Mouse (Mus musculus): ENCODE measurements around the gene Atg9a.

Gene Atg9a

DNA sequence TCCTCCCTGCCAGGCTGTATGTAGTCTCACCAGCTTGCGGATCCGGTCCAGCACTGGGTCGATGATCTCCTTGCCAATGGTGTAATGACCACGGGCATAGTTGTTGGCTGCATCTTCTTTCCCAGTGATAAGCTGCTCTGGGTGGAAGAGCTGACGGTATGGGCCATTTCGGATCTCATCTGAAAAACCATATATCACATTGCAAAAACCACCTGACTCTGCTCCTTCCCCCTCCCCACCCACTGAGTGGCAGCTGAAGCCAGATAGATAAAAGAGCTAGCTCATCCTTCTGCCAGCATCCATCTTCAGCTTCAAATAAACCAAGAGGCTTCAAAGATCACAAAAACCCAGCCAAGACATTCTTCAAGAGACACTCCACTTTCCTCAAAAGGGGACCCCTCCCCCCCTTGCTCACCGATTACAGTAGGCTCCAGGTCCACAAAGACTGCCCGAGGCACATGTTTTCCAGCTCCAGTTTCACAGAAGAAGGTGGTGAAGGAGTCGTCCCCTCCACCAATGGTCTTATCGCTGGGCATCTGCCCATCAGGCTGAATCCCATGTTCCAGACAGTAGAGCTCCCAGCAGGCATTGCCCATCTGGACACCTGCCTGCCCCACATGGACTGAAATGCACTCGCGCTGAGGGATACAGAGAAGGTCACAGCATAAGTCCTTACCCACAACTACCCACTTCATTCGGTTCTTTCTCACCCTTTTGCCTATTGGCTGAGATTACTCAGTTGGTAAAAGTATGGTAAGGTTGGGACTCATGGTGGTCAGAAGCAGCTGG, 25.0 kb upstream of the Atg9a start:
- in situ Hi-C loops (cut with MboI; ENCODE audit: unreplicated experiment in 2 of 2): no loop called here

DNA sequence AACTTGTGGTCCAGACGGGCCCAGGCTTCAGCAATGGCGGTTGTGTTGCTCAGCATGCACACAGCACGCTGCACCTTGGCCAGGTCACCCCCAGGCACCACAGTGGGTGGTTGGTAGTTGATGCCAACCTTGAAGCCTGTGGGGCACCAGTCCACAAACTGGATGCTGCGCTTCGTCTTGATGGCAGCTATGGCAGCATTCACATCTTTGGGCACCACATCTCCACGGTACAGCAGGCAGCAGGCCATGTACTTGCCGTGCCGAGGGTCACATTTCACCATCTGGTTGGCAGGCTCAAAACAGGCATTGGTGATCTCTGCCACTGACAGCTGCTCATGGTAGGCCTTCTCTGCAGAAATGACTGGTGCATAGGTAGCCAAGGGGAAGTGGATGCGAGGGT, 23.8 kb upstream of the Atg9a start:
- in situ Hi-C loops (cut with MboI; ENCODE audit: unreplicated experiment in 2 of 2): no loop called here

DNA sequence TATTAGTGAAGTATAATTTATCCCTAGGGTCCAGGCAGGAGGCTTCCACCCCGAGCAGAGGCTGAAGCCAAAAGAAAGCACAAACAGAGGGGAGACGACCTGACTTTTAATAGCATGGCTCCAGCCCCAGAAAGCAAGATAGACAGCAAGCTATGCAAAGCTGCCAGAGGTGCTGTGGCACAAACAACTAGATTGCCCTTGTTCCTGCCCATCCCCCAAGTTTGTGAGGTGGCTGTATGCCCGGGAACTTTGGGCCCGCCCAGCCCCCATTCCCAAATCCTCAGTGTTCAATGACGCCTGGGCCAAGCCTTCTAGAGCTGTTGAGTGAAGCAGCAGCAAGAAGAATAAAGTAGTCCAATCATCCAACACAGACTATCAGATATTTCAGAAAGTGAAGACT, 22.9 kb upstream of the Atg9a start:
- in situ Hi-C loops (cut with MboI; ENCODE audit: unreplicated experiment in 2 of 2): no loop called here

DNA sequence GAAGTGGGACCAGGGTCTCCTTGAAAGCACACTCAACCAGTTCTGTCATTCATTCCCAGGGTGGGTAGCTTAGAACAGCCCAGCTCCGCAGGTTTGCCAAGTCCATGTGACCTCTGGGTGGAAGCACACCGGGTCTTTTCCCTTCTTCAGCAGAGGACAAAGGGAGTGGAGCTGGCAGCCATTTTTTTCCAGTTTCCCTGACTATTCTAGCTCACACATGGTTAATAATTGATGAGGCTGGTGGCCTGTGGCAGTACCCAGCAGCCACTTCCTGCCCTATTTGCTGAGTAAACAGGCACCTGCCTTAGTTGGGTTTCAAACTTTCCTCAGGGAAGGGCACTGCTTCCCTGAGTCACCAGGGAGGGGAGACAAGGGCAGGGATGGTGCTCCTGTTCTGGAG, 22.4 kb upstream of the Atg9a start:
- in situ Hi-C loops (cut with MboI; ENCODE audit: unreplicated experiment in 2 of 2): no loop called here

DNA sequence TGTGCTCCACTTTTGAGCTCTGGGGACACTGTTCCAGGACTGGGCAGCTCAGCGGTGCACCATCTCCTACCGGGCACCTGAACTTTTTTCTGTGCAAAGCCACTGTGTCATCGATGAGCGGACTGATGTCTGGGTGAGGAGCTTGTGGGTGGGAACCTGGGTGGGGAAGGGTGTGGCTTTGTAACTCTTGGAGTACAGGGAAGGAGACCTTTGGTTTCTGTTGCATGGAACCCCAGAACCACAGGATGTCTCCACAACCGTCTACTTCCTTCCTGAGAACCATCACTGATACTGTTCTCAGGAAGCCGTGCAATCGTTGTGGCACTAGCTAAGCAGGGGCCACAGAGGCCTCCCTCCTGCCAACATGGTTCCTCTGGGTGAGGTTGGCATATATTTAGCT, 21.1 kb upstream of the Atg9a start:
- in situ Hi-C loops (cut with MboI; ENCODE audit: unreplicated experiment in 2 of 2): no loop called here

DNA sequence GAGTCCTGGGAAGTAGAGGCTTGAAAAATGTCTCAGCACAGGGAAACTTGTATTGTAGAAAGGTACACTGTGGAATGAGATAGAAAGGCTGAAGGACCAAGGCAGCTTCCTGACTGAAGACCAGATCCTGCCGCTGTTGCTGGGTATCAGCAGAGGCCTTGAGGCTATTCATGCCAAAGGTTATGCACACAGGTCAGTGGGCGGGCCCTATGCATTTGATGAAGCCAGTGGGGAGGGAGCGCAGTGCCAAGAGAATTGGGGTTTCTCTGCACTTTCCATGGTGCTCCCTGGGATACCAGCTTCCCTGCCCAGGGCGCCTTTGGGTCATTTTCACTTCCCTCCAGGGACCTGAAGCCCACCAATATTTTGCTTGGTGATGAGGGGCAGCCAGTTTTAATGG, 20.5 kb upstream of the Atg9a start:
- in situ Hi-C loops (cut with MboI; ENCODE audit: unreplicated experiment in 2 of 2): no loop called here

DNA sequence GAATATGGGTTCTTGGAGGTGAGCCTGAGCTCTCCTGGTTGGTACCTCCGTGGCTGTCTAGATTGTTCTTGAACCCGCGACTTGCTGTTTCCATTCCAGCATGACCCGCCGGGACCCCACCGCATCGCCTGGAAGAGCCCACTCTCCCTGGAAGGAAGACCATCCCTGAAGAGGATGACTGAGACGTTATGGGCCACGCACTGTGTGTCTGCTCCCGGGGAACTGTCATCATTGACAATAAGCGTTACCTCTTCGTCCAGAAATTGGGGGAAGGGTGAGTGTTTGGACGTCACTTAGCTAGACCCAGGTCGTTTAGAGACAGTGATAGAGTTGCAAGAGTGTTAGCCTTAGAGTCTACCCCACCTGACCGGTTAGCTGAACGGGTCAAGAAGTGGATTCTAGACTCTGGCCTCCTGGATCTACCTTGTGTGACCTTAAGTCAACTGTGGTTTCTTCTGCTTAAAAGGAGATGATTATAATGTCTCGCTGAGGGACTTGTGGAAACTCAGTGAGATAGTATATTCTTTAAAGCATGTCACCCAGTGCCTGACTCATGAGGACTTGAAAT, 19.2 kb upstream of the Atg9a start:
- in situ Hi-C loops (cut with MboI; ENCODE audit: unreplicated experiment in 2 of 2): no loop called here

DNA sequence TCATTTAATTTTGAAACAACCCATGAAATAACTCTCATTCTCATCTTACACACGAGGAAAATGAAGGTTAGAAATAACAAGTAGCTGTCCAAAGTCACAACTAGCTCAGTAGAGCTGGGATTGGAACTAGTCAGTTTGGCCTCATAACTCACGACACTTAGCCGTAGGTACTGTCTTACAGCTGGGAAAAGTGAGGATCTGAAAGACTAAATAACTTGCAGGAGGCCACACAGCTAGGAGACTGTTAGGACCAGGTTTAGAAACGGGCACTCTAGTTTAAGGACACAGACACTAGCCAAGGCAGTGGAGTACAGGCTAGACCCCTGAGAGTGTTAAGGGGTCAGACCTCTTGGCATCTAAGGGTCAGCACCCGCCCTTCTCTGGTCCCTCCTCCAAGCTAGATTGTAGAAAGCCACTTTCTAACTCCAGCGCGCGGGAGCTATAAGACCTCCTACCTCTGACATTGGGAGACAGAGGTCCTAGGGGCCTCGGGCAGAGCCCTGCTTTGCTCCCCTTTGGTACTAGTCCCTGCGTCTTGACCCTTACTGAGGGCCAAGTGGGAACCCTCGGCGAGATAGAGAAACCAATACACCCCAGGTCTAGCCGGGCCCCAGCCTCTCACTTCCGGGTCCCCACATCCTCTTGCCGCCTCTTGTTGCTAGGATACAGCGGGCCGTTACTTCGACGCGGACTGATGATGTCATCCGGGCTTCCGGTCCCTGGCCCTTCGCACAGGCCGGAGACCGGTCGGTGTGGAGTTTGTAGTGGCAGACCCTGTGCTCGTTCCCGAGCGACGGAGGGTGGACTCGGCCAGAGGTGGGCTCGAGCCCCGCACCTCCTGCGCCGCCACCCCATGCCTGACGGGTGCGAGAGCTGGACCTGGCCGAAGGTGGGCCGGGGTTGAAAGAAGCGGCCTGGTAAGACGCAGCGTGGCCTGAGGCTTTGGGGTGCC, 18.4 kb upstream of the Atg9a start, which contains the start of the genes Glb1l and Stk16:
Gene Glb1l (minus strand): TSS at position 678 of the 952 bp plus-strand sequence.
Gene Stk16 (plus strand): TSS at position 703 of the 952 bp plus-strand sequence.
- in situ Hi-C loops (cut with MboI; ENCODE audit: unreplicated experiment in 2 of 2): no loop called here

DNA sequence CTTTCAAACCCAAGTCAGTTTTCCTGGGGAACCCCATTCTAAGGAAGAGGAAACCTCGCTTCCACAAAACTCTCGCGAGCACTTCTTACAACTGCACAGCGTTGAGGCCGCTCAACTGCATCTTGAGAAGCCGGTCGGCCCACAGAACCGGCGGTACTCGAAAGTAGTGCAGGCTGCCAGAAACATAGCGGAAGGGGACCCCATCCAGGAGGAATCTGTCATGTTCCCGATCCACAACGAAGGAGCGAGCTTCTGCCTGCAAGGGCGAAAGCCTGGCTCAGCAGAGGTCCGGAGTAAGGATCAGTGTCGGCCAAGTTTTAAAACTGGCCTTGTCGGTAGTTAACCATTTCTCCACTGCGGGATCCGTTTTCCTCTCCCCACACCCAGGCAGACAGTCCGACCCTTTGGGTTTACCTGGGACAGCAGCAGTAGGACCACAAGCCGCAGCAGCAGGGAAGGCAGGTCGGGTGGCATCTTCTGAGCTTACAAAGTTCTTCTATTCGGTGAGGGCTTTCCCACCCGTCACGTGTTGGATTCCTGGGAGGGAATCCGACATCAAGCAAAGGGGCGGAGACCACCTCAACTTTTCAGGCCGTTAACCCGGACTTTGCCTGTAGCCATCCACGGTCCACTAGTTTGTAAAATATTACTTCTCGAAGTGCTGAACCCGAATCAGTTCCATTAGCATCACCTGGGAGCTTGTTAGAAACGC, 17.1 kb upstream of the Atg9a start:
- in situ Hi-C loops (cut with MboI; ENCODE audit: unreplicated experiment in 2 of 2): no loop called here

DNA sequence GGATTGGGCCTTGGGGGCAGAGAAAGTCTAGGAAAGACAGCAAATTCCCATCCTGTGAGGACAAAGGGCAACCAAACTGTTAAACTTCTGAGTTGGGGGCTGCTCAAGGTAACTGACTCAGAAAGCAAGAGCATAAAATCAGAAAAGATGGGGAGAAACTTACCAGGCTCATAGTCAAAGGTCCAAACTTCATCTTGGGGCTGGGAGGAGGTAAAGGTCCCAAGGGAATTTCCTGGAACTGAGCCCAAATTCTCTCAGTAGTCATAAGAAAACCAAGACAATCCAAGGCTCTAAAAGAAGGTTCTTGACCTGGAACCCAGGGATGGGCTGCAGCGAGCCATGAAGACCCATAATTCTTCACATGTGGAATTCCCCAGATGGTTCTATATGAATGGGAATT, 9.2 kb upstream of the Atg9a start:
- in situ Hi-C loops (cut with MboI; ENCODE audit: unreplicated experiment in 2 of 2): no loop called here

DNA sequence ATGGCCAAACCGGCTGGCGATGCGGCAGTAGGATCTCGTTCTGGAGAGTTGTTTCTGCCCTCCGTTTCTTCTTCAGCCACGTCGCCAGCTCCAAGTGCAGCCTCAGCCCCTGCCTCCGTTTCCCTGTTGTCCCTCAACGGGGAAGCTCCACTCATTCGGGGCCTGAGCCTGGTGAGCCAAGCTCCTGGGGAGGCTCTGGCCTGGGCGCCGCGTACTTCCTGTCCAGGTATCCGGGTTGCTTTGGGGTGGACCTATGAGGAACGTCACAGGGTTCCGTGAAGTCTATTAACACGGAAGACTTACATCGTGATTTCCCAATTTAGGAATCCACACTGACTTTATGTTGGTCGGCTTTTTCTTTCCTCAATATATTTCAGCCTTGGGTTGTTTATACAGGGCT, 456 bp upstream of the Atg9a start:
- in situ Hi-C loops (cut with MboI; ENCODE audit: unreplicated experiment in 2 of 2): no loop called here

DNA sequence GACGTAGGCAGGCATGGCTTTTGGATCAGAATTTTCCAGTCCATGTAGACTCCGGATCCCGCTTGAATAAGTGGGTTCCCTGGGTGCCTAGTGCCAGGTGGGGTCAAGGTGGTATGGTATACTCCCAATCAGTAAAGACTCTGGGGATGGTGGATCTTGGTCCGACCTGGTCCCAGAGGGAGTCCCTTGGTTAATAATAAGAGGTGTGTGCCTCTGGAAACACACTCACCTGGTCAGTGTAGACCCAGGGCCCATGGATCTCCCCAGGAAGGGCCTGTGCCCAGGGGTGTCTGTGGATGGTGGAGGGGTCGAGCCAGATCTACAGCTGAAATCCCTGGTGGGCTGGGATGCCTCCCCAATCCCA, 756 bp downstream of the Atg9a start:
- in situ Hi-C loops (cut with MboI; ENCODE audit: unreplicated experiment in 2 of 2): no loop called here

DNA sequence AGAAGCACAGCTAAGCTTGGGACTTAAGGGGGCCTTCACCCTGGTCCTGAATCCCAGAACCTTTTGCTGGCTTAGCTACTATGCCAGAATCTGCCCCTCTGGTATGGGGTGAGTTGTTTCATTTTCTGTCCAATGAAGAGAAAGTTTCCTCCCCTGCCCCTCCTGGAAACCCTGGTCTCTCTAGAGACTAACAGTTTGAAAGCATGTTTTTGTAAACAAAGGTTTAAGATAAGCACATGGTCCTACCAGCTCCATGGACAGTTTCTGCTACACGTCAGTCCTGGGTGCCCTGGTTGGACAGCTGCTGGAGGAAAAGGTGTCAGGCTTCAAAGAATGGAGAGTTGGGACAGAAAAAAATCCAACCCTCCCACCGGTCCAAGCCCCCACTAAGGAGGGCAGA, 1.4 kb downstream of the Atg9a start:
- in situ Hi-C loops (cut with MboI; ENCODE audit: unreplicated experiment in 2 of 2): no loop called here

DNA sequence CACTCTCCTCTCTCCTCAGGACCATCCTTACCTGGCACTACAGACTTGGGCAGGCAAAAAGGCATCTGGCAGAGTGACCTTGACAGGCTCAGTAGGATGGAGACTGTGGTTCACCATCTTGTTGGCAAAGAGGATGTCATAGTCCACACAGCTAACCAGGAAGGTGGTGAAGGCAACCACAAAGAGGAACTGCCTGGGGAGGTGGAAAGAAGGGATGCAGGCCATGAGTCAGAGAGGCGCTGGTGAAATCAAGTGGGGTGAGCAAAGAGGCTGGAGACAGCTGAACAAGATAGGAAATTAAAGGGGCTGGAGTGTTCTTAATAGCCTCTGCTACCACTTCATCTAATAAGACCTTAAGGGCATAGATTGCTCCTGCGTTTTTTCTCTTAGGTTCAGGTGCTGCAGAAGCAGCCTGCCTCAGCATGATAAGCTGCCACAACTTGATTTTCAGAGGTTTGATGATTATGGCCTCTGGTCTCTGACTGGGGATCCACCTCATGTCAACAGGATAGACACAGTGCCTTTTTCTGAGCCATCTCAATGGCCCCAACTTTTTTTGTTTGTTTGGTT, 4.0 kb downstream of the Atg9a start:
- in situ Hi-C loops (cut with MboI; ENCODE audit: unreplicated experiment in 2 of 2): no loop called here

DNA sequence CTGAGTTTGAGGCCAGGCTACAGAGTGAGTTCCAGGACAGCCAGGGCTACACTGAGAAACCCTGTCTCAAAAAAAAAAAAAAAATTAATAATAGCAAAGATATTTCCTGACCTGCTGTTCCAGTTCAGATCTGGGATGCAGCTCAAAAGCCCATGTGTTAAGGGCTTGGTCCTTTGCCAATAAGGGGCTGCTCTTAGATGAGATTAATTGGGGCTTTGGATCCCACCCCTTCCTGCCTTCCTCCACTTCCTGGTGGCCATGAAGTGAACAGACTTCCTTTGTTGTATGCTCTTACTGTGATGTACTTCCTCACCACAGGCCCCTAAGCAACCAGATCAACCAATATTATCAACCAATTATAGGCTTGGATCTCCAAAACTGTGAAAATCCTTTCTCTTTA, 4.9 kb downstream of the Atg9a start:
- in situ Hi-C loops (cut with MboI; ENCODE audit: unreplicated experiment in 2 of 2): no loop called here

DNA sequence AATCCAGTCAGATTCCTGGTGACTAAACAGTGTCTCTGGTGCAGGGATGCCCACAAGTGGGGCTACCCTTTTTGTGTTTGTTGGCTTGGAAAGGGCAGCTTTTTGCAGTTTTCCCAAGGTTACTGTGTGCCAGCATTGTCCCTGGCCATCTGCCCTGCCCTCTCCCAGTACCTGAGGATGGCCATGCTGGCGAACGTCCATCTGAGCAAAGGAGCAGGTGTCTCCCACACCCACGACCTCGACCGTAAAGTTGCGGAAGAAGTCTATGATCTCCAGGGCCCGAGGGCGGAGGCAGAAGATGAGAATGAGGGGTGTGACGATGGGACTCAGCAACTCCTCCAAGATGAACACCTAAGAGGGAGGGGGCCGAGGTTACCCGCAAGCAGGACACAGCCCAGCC, 6.5 kb downstream of the Atg9a start:
- in situ Hi-C loops (cut with MboI; ENCODE audit: unreplicated experiment in 2 of 2): no loop called here

DNA sequence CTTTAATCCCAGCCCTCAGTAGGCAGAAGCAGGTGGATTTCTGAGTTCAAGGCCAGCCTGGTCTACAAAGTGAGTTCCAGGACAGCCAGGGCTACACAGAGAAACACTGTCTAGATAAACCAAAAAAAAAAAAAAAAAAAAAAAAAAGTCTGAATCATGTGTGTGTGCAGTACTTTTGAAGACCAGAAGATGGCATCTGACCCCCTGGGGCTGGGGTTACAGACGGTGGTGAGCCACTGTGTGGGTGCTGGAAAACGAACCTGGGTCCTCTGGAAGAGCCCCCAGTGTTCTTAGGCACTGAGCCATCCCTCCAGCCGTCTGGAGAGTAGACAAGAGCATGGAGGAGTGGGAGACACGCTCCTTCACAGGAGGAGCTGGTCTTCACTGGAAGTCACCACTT, 9.8 kb downstream of the Atg9a start:
- in situ Hi-C loops (cut with MboI; ENCODE audit: unreplicated experiment in 2 of 2): loop anchor here (5.0 kb wide), 1 partner anchor 70 kb away; no protein-coding TSS in a partner anchor

DNA sequence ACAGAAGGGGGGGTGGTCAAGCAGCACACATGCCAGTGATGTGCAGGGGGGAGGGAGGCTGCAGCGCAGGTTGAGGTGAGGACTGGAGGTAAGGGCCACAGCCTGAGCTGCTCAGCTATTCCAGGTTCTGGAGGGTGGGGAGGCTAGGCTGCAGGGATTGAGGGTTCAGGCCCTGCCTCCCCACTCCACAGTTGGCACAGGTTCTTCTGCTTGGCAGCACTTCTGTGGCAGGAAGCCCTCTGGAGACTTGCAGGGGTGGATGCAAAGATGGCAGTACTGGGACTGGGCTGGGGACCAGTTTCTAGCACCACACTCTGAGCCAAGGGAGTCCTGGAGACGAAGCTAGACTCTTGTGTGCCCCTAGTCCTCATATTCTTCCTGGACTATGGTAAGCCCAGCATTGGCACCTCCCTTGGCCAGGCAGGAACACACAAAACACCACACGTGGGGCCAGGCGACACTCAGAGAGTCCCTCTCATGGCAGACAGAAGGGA, 10.6 kb downstream of the Atg9a start:
- in situ Hi-C loops (cut with MboI; ENCODE audit: unreplicated experiment in 2 of 2): loop anchor here (5.0 kb wide), 1 partner anchor 71 kb away; no protein-coding TSS in a partner anchor

DNA sequence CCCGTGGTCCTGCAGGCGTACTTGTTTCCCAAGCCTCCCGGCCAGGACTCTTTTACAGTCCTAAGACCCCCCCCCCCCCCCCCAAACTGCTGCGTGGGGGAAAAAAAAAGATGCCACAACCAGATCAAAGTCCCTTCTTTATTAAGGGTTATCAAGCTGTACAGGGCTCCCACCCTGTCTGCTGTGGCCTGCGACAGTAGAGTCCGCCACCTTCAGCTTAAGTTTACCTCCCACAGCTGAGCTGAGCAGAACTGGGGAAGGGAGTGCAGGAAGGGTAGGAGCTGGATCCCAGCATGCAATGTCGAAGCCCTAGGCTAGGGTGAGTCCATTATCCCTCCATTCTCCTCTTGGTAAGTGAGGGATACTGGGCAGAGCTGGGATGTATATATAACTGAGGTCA, 11.3 kb downstream of the Atg9a start:
- in situ Hi-C loops (cut with MboI; ENCODE audit: unreplicated experiment in 2 of 2): loop anchor here (5.0 kb wide), 1 partner anchor 72 kb away; no protein-coding TSS in a partner anchor

DNA sequence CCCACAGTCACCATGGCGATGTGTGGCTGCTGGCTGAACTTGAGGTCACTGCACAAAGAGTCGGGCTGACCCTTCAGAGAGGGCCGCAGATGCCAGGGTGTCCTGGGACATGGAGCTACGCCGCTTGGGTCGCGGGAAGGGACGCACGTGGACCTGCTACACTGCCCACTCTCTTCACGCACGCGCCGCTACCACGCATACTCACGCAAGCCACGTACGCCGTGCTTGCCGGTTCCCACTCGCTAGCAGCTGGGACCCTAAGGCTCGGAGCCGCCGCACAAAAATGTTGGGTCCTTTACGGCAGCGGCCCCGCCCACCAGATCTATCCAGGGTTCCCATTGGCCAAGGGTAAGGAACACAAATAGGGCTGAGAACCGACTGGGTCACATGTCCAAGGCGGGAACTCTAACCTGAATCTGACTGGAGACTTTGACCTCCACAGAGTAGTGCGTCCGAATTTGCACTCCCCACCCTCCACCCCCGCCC, 11.8 kb downstream of the Atg9a start, which contains the start of gene Abcb6:
Gene Abcb6 (minus strand): TSS at position 288 of the 486 bp plus-strand sequence.
- in situ Hi-C loops (cut with MboI; ENCODE audit: unreplicated experiment in 2 of 2): loop anchor here (5.0 kb wide), 1 partner anchor 72 kb away; no protein-coding TSS in a partner anchor

Data from v-Abl transformed pro-B cells (cell line).